Mouse (Mus musculus) NIH3T3 (cell line): ENCODE data around the gene Yap1.

Experiments used
- DNase-seq: peaks from one replicate; pipeline ENCODE4 v3.0.0-alpha.2; 2012; ENCODE audit warnings: low read depth

The Yap1 gene

DNA sequence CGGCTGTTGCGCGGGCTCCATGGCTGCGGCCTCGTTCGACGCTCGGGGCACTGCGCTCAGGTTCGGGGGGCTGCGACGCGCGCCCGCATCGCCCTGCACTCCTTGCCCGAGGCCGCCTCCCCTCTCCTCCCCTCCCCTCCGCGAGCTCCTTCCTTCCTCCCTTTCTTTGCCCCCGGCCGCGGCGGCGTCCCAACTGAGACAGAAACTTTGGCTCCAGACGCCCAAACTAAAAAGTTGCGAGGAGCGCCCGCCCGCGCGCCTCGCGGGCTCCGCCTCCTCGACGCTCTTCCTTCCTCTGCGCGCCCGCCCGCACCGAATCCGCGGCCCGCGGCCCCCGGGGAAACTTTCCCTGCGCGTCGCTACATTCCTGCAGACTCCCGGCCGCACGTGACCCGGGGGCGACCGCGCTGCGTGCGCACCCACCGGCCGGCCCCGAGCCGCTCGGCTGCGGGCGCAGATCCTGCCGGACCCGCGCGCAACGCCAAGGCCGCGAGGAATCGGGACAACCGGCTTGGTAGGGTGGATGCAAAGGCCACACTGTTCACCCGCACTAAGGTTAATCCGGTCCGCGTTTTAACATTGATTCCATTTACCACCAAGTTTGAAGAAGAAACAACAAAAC is at the start of gene Yap1:
Gene Yap1 (minus strand): TSS at position 227 of the 622 bp plus-strand sequence.
- DNase-seq, result peak; percentile 96

DNA sequence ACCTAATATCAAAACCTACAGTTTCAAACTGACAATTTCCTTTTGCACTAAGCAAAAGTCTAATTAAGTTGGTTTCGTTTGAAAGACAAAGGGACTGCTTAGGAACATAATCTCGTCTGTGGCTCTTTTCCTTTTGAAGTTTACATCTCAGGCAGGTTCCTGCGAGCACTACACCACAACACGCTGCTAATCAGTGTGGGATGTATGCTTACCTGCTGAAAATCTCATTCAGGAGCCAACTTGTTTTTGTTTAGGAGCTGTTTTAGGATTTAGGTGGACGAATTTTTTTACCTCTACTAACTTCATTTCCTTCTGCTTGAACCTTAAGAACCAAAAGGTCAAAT is 38.6 kb upstream of the Yap1 start:
- no peak for DNase-seq

DNA sequence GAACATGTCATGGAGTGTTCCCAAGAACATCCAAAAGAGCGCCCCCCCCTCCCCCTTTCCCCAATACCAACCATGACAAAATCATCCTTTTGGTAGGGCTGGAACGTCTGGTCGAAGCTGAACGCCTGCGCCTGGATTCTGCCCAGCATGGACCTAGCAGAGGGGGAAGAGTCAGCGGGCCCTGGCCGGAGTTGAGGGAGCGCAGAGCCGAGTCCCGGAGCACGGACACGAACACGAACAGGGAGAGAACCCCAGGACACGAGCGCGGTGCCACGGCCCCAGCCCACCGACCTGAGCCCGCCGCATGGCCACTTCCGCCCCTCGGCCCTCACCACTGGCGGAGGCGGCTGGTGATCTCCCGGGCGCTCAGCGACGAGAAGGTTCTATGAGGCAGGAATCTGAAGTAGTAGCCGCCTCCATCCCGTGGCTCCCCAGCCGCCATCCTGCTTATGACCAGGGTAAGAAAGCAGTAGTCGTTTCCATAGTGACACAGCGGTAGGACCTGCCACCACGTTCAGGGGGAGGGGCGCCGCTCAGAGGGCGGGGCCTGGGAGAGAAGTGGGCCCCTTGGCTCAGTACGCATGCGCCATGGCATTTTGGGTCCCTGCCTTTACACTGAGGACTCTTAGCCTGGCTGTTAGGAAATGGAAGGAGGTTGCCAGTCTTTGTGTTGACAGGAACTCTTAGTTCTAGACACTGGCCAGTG is 38.1 kb upstream of the Yap1 start, which contains the start of gene Cfap300:
Gene Cfap300 (minus strand): TSS at position 486 of the 706 bp plus-strand sequence.
- DNase-seq, result peak; percentile 97

DNA sequence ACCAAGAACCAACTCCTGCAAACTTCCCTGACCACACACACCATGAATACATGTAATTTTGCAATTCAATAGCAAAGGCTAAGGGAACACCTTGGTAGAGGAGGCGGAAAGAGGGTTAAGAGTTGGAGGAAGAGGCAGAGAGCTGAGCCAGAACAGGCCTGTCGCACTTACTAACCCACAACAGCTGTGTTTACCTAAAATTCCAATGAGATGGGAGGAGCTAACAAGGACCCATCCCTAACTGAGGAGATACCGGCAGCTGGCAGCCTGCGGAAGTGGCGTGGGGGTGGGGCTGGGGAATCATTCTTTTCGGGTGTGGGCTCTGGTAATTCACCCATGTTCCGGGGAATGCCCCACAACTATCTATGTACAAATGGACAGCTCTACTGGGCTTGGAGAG is 31.1 kb upstream of the Yap1 start:
- peak; percentile 9 for DNase-seq

DNA sequence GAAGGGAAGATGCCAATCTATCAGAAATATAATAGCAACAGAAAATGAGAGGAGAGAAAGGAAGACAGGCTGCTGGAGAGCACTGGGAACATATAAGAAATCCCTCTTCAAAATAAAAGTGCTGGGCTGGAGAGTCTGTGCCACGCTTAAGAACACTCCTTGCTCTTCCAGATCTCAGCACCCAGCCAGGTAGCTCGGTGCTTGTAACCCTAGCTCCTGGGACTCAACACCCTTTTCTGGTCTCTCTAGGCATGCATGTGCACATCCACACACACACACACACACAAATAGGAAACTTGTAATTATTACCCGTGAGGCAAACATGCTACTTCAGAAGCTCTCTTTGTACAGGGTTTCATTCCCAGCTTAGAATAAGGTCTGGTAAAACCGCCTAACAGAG is 30.7 kb upstream of the Yap1 start:
- DNase-seq, result no peak

DNA sequence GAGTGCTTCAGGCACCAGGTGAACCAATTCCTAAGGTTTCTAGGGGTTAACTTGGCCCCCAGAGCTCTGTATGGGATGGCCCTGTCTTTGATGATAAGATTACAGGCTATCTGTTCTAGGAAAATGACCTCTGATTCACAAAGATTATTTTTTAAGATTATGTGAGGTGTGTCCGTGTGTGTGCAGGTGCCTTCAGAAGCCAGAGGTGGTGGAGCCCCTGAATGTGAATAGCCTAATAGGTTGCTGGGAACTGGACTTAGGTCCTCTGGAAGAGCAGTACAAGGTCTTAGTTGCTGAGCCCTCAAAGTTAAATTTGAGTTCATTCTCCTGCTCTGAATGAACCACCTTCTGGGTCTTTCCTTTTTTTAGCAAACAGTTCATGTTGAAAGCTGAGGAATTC is 29.7 kb upstream of the Yap1 start:
- DNase-seq, result no peak

DNA sequence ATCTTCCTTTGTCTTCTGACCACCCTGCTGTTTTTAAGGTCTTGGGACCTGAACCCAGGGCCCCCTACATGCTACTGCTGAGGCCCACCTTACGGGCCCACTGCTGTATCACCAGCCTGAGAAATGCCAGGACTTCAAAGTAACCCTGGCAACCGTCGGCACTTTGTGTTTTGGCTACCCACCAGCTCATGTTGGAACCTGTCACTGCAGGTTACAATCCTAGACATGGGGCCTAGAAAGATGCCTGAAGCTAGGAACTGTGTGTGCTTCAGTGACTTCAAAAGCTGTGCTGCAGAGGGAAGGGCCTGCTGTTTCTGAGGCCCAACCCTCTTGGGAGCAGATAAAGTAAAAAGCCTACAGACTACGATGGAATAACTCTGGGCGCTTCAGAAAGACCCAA is 28.5 kb upstream of the Yap1 start:
- no peak for DNase-seq

DNA sequence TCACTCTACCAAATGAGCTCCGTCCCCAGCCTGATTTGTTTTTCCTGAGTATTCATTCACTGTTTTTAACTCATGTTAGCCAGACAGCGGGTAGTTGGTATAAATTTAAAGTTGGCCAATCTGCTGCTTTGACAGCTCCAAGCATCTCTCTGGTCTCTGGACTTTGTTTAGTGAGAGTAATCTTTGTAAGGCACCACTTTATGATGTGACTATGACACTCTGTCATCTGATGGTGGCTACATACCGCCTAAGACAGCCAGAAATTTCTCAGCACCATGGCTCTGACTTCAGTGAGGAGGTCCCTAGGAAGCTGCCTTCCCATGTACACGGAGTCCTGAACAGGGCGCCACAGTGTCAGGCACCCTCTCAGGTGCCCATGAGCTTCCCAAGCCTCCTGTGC is 14.2 kb upstream of the Yap1 start:
- DNase-seq, result no peak

DNA sequence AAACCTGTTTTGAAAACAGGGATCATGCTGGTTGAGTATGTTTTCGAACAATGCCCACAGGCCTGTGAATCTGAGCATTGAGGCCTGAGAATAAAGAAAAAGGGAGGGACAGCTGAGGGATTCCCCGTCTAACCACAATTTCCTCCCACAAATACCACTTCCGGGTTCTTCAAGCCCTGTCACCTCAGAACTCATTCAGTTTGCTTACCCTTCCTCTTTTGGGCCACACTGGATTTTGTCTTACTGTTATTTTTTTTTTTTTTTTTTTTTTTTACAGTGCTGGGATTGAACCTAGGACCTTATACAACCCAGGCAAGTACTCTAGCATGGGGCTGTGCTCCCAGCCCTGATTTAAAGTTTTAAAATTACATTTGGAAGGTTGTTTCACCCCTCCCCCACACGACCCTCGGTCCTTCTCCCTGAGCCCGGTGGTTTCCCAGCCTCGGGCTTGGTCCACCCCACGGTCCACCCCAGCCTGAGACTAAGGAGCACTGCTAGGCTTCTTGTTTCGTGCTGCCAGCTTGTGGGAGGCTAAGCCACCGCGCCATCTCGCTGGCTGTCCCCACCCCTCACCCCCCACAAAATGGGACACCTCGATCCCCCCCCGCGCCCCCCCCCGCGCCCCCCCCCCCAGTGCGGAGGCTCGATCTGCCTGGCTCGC is 13.0 kb upstream of the Yap1 start:
- DNase-seq, result no peak

DNA sequence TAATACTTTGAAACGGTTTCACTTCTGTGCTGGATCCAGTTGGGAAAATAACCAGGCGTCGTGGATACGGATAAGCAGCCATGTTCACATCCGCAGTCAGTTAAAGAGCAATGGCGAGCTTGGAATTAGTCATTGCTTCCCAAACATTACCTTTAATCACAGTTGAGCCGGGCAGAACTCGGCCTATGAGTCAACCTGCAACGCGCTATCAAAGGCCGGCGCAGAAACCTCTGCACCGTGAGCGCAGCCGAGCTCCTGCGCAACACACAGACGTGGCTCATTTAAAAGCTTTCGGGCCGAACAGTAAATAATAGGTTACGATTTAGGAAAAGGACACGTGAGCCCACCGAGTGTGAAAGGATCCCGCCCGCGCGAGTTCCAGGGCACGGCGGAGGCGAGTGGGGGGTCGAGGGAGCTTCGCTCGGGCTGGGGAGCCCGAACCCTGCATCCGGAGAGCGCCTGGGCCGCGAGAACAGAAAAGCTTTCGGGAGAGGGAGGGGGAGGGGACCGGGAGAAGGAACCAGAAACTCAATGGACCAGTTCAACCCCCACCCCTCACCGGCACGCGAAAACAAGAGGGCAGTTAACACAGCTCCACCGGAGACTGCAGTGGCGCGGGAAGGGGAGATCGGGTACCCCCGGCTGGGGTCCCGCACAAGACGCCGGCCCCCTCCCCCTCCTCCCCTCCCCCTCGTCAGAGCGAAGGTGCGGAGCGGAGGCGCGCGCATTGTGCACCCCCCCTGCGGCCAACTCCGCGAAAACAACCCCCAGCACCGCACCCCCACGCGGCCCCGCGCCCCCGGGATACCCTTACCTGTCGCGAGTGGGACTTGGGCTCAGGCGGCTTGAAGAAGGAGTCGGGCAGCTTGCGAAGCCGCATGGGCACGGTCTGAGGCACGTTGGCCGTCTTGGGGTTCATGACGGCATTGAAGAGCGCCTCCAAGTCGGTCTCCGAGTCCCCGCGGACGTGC is 810 bp downstream of the Yap1 start:
- peak; percentile 80 for DNase-seq

DNA sequence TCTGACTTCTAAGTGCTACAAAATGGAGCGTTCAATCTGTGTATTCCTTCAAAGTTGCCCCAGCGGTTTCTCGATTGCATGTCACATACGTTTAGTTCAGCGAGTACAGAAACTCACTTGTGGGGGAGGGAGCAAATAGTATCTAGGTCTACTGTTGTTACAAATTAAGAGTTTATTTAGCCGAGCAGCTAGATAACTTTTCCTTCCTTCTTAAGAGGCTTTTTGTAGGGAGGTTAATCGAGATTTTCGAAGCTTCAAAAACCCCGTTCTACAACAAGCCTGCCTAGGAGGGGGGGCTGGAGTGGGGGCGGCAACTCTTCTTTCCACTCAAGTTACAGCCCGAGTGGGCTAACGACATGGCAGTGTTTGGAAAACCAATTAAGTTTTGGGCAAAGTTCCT is 1.6 kb downstream of the Yap1 start:
- DNase-seq, result peak; percentile 52

DNA sequence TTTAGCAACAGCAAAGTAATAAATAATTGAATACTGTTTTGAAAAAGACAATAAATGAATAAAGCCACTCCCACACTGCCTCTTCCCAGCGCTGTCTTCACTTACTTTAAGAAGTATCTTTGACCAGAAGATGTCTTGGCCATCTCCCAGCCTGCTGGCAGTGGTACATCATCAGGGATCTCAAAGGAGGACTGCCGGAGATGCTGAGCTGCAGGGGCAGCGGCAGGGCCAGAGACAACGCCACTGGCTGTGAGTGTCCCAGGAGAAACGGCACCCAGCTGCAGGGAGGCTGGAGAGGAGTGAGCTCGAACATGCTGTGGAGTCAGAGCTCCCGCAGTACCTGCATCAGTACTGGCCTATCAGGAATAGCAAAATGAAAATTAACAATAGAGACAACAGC is 3.0 kb downstream of the Yap1 start:
- peak; percentile 27 for DNase-seq

DNA sequence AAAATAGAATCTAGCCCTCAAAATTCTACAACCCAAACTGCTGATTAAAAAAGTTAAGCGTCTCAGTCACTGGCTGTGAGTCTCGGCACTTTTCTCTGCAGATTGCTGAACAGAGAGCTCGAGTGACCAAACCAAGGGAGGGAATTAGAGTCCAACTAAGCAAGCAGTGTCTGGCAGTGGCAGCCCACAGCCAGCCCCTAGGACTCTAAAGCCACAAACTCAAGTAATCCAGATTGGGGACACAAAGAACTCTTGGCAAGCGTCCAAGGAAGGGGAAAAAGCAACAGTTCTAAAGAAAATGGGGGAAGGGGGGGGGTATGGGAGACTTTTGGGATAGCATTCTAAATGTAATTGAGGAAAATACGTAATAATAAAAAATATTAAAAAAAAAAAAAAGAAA is 10.1 kb downstream of the Yap1 start:
- no peak for DNase-seq

DNA sequence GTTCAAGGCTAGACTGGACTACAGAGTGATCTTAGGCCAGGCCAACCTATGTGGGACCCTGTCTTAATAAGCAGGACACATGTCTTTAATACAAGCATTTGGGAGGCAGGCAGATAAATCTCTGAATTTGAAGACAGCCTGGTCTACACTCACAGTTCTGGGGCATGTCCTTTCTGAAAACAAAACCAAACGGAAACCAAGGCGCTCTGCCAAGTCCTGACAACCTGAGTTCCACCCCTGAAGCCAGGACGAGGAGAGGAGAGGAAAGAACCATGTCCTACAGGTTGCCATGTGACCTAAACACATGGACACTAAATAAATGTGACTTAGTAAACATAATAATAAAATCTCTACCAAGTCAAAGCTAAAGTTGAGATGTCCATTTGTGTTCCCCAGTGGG is 11.7 kb downstream of the Yap1 start:
- peak; percentile 56 for DNase-seq

DNA sequence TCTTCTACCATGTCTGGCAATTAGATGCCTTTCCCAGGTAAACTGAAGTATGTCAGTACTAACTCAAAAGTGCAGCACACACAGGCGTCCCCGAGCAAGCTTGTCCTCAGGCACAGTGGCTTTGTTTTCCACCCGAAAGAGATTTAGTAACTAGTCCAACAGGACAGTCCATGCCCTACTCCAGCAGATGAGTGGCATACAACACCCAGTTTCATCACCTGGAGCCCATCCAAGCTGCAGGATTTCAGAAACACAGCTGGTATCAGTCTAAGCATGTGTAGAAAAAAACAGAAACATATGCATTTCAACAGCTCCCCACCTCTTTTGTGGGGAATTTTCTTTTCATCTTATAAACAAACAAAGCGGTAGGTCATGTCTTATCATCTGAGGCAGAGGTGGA is 13.5 kb downstream of the Yap1 start:
- DNase-seq, result peak; percentile 49

DNA sequence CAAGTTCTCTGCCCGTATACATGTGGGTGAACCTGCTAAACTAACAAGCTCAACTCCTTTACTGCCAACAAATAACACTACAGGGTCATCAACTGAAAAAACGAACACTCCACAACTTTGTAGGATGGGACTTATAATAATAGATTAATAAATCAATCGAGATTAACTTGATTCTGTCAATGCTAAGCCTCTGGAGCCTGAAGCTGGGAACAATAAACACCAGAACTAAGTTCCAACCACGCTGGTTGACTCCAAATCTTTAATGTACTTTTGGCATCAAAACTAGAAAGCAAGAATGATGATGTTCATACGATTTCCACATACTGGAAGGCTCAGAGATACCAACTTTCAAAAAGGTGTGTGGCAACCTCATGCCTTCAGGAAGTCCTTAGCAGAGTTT is 17.3 kb downstream of the Yap1 start:
- DNase-seq, result no peak

DNA sequence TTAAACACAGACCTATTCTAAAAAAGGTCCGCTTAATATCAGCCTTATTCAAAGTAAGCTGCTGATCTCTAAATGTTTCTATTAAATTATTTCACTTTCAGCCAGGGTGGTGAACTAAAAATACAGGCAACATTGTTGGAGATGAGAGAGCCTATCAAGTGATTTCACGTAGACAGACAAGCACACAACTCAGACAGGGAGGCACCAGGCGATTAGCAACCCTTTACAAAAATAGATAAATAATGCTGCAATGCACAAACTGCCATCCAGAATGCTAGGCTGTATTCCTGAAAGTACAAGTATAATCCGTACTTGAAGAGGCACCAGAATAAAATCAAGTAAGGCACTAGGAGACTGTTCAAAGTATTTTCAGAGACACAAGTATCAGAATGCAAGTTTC is 20.1 kb downstream of the Yap1 start:
- no peak for DNase-seq

DNA sequence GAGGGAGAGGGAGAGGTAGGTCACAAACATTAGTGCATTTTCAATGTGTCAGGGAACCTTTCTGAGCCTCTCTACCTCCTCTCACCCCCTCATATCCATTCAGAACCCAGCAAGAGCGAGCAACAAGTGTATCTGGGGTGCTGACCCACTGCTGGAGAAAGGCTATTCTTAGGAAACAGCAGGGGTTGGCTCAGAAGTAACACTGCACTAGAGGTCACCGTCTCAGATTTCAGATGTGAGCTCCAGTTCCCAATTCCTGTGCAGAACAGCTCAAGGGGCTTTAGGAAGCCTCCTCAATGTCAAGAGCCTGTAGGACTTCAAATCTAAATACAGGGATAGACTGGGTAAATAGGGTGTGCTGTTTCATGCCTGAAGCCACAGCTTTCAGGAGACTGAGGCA is 20.7 kb downstream of the Yap1 start:
- no peak for DNase-seq

DNA sequence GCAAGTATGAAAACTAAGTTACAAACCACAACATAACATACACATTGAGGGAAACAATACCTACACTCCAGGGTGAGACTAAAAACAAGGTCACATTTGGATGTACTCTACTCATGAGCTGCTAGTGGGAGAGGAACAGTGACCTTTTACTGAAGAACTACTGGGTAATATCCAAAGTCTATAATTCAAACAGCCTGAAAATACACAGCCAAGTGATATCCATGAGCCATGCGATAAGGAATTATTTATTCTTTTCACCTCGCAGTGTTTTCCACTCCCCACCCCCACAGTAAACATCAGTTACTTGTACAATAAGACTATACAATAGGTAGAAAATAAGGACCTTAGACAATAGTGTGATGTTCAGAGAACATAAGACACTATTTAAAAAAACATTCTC is 24.2 kb downstream of the Yap1 start:
- no peak for DNase-seq

DNA sequence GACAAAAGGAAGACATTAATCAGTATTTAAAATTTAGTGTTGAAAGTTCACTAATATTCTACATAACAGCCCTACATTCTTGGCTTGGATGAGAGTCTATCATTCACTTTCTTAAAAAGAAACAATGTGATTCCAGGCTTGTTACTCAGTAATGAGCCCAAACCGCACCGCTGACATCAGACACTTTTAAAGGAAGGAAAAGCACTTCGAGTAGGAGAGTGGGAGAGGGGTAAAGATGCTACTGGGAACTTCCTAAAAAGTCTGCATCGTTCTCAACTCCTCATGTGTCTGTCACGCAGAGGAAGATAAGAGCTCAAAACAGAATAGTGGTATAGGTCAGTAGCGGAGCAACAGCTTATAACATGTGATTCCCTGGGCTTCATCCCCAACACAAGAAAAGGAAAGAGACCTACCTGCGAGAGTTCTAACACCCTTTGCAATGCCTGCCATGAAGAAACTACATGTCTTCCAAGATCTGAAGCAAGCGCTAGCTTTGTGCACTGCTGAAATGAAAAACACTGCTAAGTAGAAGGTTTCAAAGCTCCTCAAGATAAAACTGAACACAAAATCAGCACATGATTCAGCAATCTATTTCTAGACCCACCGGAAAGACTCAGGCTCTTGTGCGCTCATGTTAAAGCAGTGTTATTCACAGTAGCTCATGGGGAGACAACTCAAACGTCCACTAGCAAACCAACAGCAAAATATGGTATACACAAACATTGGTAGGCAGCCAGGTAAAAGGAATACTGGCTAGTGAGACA is 25.1 kb downstream of the Yap1 start:
- DNase-seq, result no peak

DNA sequence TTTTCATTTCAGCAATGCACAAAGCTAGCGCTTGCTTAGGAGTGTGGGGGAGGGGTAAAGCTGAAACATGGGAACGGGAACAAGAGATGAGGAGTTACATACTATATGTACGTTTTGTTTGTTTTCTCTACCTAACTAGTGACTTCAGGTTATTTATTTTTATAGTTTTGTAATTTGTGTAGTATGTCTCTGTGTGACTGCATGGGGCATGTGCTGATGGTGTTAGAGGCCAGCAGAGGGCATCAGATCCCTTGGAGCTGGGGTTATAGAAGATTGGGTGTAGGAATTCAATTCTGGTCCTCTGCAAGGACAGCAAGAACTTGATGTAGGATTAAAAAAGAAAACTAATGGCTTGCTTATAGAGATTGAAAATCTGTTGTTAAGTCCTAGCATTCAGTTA is 25.9 kb downstream of the Yap1 start:
- no peak for DNase-seq

DNA sequence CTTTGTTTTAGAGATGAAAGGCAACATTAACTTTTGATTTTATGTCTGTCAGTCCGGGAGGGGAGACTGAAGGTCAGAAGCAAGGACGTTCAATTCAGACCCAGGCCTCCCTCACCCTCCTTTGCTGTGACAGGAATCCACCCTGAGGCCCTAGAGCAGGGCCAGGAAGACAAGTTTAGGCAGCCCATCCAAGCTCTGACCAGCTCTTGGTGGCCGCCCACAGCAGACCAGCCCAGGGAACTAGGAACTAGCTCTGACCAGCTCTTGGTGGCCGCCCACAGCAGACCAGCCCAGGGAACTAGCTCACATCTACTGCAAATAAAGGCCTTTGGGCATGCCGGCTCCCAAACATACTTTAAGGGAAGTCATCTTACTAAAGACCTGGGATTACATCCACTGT is 26.8 kb downstream of the Yap1 start:
- DNase-seq, result no peak
